Mouse (Mus musculus): ENCODE measurements at regions not wholly inside any gene's neighbourhood (a gene's known extent, or its start where the extent isn't known, plus 50 kb on each side); places are given as distances from the start of the nearest gene placed in this dataset.

DNA sequence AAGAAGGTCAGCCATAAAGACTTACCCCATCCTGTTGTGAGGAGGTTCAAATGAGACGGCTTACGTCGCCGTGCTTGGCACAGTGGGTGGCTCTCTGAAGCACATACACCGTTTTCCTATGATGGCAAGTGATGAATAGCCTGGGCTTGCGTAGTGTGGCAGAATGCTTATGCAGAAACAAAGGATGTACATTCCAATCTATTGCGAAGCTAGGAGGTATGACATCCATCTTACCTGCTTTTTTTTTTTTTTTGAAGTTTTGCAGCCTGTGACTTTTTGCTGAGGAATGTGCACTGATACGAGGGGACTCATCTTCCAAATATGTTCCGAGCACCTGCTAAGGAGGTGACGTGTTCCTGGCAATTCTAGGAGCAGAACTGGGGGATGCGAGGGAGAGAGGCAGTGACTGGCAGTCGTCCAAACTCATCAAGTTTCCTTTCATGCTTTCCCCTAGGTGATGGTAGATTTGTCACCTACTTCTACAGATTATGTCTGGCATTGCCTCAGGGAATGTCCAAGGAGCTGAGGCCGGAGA is 61.1 kb upstream of the Smndc1 start:
- Histone ChIP-seq H3K27me3 (replicated peaks; ENCODE audit: control insufficient read depth, insufficient read depth, low read length) (no peaks in the 10 kb centered on the region), H3K27ac (ENCODE audit: insufficient read depth, low read depth, low read length) (no peak overlapping the region), H3K4me1 (ENCODE audit: control insufficient read depth, insufficient read depth, low read length) (peaks cover 5% of the 10 kb centered on the region; the same call in 1 of the 2 replicates), H3K36me3 (ENCODE audit: control insufficient read depth, insufficient read depth, low read length) (no peaks in the 10 kb centered on the region), H3K4me3 (ENCODE audit: insufficient read depth, low read depth, low read length) (no peak overlapping the region)
- DNase-seq, result no peak
- 57% methylated on average over 13 of the region's 13 CpGs for WGBS
- TF ChIP-seq CTCF (conservative IDR thresholded peaks at IDR 0.05; ENCODE audit: insufficient read depth, insufficient read length, low read depth, low read length) (no peak), POLR2A (IDR thresholded peaks at IDR 0.05; ENCODE audit: low read depth, low read length) (no peak)

DNA sequence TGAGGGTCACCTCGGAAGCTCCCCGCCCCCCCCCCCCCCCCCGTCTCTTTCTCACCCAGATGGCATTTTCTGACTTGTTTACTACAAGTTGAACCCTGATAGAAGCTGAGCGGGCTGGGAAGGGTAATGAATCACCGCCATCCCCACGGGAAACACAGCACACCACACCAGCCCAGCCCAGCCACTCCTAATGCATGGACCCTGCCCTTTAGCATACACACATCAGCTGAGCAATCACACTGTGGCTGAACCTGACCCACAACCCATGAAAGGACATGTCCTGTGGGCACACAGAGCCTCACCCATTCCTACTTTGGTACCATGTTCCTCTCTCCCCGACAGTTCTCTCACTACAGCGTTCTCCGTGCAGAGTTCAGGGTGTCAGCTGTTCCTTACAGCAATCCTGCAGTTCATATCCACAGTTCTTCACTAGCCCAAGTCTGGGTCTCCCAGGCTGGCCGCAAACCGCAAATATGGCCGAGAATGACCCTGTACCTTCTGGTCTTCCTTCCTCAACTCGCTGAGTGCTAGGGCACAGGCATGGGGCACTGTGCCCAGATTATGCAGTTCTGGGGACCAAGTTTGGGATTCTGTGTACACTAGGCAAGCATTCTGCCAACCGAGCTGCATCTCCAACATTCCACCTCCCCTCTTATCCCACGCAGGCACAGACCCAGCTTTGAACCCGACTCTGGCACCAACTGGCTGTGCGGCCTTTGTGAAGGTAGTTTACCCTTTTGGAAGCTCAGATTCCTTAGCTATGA is 60.4 kb upstream of the Smndc1 start:
- TF ChIP-seq CTCF (conservative IDR thresholded peaks at IDR 0.05; ENCODE audit: insufficient read depth, insufficient read length, low read depth, low read length) (no peak), POLR2A (IDR thresholded peaks at IDR 0.05; ENCODE audit: low read depth, low read length) (no peak)
- Histone ChIP-seq H3K4me1 (ENCODE audit: control insufficient read depth, insufficient read depth, low read length) (peaks cover 5% of the 10 kb centered on the region; the same call in 1 of the 2 replicates), H3K27ac (ENCODE audit: insufficient read depth, low read depth, low read length) (no peak overlapping the region), H3K4me3 (ENCODE audit: insufficient read depth, low read depth, low read length) (no peak overlapping the region), H3K27me3 (replicated peaks; ENCODE audit: control insufficient read depth, insufficient read depth, low read length) (no peaks in the 10 kb centered on the region), H3K36me3 (ENCODE audit: control insufficient read depth, insufficient read depth, low read length) (no peaks in the 10 kb centered on the region)
- 63% methylated on average over 16 of the region's 17 CpGs for WGBS
- no peak for DNase-seq

DNA sequence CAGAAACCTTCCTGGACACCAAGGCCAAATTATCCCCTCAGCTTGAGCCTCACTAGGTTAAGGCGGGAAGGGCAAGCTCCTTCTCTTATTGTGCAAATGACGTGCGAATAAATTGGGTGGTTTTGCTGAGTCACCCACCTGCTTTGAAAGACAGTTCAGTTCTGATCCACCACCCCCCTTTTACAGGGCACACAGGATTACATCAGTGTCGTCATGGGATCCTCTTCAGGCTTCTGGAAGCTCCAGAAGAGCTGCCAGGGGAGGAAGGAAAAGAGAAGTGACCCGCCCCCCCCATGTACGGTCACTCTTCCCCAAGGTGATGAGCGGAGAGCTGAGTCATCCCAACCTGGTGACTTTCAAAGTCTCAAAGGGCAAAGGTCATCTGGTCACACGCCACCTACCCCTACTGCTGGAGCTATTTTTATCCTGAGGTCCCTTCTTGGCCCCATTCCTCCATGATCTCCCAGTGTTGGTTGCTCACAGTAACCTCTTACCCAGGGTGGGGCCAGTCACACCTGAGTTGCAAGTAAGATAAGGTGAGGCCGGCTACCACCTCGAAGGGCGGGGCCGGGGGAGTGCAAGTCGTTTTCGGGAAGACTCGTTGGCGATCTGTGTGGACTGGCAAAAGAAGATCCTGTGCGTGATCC is 58.9 kb upstream of the Smndc1 start:
- Histone ChIP-seq H3K36me3 (ENCODE audit: control insufficient read depth, insufficient read depth, low read length) (no peaks in the 10 kb centered on the region), H3K27me3 (replicated peaks; ENCODE audit: control insufficient read depth, insufficient read depth, low read length) (no peaks in the 10 kb centered on the region), H3K4me3 (ENCODE audit: insufficient read depth, low read depth, low read length) (no peak overlapping the region), H3K27ac (ENCODE audit: insufficient read depth, low read depth, low read length) (no peak overlapping the region), H3K4me1 (ENCODE audit: control insufficient read depth, insufficient read depth, low read length) (peaks cover 5% of the 10 kb centered on the region; the same call in 1 of the 2 replicates)
- peak; percentile 58 for DNase-seq
- no peak for TF ChIP-seq CTCF (conservative IDR thresholded peaks at IDR 0.05; ENCODE audit: insufficient read depth, insufficient read length, low read depth, low read length)
- no peak for TF ChIP-seq POLR2A (IDR thresholded peaks at IDR 0.05; ENCODE audit: low read depth, low read length)
- WGBS, result 81% methylated on average over 17 of the region's 17 CpGs

DNA sequence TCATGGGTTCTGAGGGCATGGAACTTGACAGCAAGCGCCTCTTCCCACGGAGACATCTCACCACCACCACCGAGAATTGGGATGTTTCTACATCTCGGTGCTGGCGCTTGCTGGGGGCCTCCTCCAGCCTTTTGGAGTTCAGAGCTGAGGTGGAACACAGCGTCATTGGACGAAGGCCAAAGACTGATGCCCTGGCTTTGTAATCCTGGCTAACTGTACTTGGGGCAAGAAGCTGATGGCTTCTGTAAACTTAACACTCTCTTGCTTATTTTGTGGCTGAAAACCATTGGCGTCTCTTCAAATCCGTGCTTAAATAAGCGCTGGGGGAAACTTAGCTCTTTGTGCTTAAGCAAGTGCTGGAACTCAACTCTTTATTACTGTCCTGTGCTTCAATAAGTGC is 57.8 kb upstream of the Smndc1 start:
- WGBS, result 46% methylated on average over 10 of the region's 10 CpGs
- Histone ChIP-seq H3K36me3 (ENCODE audit: control insufficient read depth, insufficient read depth, low read length) (no peaks in the 10 kb centered on the region), H3K27ac (ENCODE audit: insufficient read depth, low read depth, low read length) (no peak overlapping the region), H3K4me3 (ENCODE audit: insufficient read depth, low read depth, low read length) (no peak overlapping the region), H3K27me3 (replicated peaks; ENCODE audit: control insufficient read depth, insufficient read depth, low read length) (no peaks in the 10 kb centered on the region), H3K4me1 (ENCODE audit: control insufficient read depth, insufficient read depth, low read length) (peaks cover 5% of the 10 kb centered on the region; the same call in 1 of the 2 replicates)
- peak; percentile 66 for DNase-seq
- TF ChIP-seq POLR2A (IDR thresholded peaks at IDR 0.05; ENCODE audit: low read depth, low read length) (no peak), CTCF (conservative IDR thresholded peaks at IDR 0.05; ENCODE audit: insufficient read depth, insufficient read length, low read depth, low read length) (no peak)

DNA sequence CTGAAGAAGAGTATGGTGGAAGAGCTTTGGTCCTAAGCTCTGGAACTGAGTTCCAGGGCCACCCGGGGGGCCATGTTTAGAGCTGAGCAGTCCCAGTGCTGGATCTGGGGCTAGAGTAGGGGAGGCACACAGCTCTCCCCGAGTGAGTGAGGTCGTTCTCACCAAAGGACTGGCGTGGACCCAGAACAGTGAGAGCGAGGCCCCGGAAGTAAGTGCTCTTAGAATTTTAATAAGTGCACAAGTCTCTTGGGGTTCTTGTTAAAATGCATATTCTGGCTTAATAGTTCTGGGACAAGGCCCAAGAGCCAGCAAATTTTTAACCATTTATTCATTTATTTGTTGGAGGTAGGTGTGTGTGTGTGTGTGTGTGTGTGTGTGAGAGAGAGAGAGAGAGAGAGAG is 57.4 kb upstream of the Smndc1 start:
- 45% methylated on average over 6 of the region's 6 CpGs for WGBS
- Histone ChIP-seq H3K27me3 (replicated peaks; ENCODE audit: control insufficient read depth, insufficient read depth, low read length) (no peaks in the 10 kb centered on the region), H3K27ac (ENCODE audit: insufficient read depth, low read depth, low read length) (0 out of 2 replicates have a peak overlapping the region, but pooled peaks have one; percentile 19), H3K4me1 (ENCODE audit: control insufficient read depth, insufficient read depth, low read length) (peaks cover 5% of the 10 kb centered on the region; the same call in 1 of the 2 replicates), H3K4me3 (ENCODE audit: insufficient read depth, low read depth, low read length) (no peak overlapping the region), H3K36me3 (ENCODE audit: control insufficient read depth, insufficient read depth, low read length) (no peaks in the 10 kb centered on the region)
- DNase-seq, result peak; percentile 79
- TF ChIP-seq POLR2A (IDR thresholded peaks at IDR 0.05; ENCODE audit: low read depth, low read length), result no peak
- no peak for TF ChIP-seq CTCF (conservative IDR thresholded peaks at IDR 0.05; ENCODE audit: insufficient read depth, insufficient read length, low read depth, low read length)

DNA sequence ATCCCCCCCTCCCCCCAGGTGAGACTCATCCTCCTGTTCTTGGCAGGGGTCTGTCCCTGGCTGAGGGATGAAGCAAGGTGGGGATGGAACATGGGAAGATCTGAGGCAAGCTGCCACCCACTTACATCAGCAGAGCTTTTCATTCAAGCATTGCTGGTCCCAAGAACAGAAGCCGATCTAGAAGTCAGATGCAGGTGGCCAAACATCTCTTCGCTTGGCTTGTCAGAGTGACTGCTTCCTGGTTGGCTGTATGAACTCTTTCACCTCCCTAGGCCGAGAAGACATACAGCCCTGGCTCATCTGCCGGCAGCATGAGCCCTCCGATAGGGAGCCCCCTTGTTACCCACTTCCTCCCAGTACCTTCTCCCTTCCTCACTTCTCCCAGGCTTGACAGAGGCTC is 55.8 kb upstream of the Smndc1 start:
- no peak for TF ChIP-seq CTCF (conservative IDR thresholded peaks at IDR 0.05; ENCODE audit: insufficient read depth, insufficient read length, low read depth, low read length)
- TF ChIP-seq POLR2A (IDR thresholded peaks at IDR 0.05; ENCODE audit: low read depth, low read length), result no peak
- Histone ChIP-seq H3K4me3 (ENCODE audit: insufficient read depth, low read depth, low read length) (no peak overlapping the region), H3K27ac (ENCODE audit: insufficient read depth, low read depth, low read length) (no peak overlapping the region), H3K27me3 (replicated peaks; ENCODE audit: control insufficient read depth, insufficient read depth, low read length) (no peaks in the 10 kb centered on the region), H3K36me3 (ENCODE audit: control insufficient read depth, insufficient read depth, low read length) (no peaks in the 10 kb centered on the region), H3K4me1 (ENCODE audit: control insufficient read depth, insufficient read depth, low read length) (peaks cover 5% of the 10 kb centered on the region; the same call in 1 of the 2 replicates)
- WGBS, result 61% methylated on average over 5 of the region's 5 CpGs
- no peak for DNase-seq

DNA sequence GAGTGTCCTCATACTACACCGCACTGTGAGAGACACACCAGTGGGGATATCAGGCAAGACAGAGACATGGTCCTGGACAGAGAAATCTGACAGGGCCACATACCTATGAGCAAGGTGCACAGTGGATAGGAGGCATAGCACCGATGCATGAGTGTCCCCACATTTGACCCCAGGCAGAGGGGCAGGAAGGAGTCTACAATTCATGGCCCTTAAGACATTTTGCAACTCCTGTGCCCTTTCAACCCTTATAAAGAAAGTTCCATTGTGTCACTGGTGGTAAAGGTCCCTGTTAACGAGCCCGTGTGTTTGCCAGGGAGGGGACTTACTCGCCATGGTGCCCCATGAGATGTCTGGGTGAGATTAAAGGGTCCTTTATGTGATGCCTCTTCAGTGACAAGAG is 54.3 kb upstream of the Smndc1 start:
- 71% methylated on average over 5 of the region's 5 CpGs for WGBS
- peaks cover 5% of the 10 kb centered on the region; the same call in 1 of the 2 replicates for H3K4me1 ChIP-seq (ENCODE audit: control insufficient read depth, insufficient read depth, low read length)

More for the DNA sequence above, 54.3 kb upstream of the Smndc1 start:
- no peak for TF ChIP-seq POLR2A (IDR thresholded peaks at IDR 0.05; ENCODE audit: low read depth, low read length)
- TF ChIP-seq CTCF (conservative IDR thresholded peaks at IDR 0.05; ENCODE audit: insufficient read depth, insufficient read length, low read depth, low read length), result no peak
- Histone ChIP-seq H3K27ac (ENCODE audit: insufficient read depth, low read depth, low read length) (no peak overlapping the region), H3K4me3 (ENCODE audit: insufficient read depth, low read depth, low read length) (no peak overlapping the region), H3K36me3 (ENCODE audit: control insufficient read depth, insufficient read depth, low read length) (no peaks in the 10 kb centered on the region), H3K27me3 (replicated peaks; ENCODE audit: control insufficient read depth, insufficient read depth, low read length) (no peaks in the 10 kb centered on the region)
- DNase-seq, result no peak

Data from kidney, adult 2 months (tissue).